Mouse (Mus musculus): ENCODE measurements around the gene Zfp444.
"Not testable (repeated sequence)": the region's sequence is repeated elsewhere in the genome, so short reads cannot be mapped to it uniquely, and the experiment has no call there.

Zfp444 gene

GRCm38 (mm10) chr7:6162172-6162571, 9.9 kb upstream of the Zfp444 start:
- no peak for DNase-seq (ENCODE audit: low read depth)

GRCm38 (mm10) chr7:6164671-6165070, 7.4 kb upstream of the Zfp444 start:
- DNase-seq (ENCODE audit: low read depth): no peak

GRCm38 (mm10) chr7:6169403-6169802, 2.6 kb upstream of the Zfp444 start:
- no peak for DNase-seq (ENCODE audit: low read depth)

GRCm38 (mm10) chr7:6170391-6170790, 1.6 kb upstream of the Zfp444 start:
- DNase-seq (ENCODE audit: low read depth): no peak

GRCm38 (mm10) chr7:6170871-6171270, 1.2 kb upstream of the Zfp444 start:
- DNase-seq (ENCODE audit: low read depth): no peak

- DNase-seq (ENCODE audit: low read depth): peak; percentile 52
These were observed 501 bp upstream of the Zfp444 start for GRCm38 (mm10) chr7:6171444-6172005.

- DNase-seq (ENCODE audit: low read depth): peak; percentile 27
These were observed 733 bp downstream of the Zfp444 start for GRCm38 (mm10) chr7:6172674-6173244.

- no peak for DNase-seq (ENCODE audit: low read depth)
These were observed 1.8 kb downstream of the Zfp444 start for GRCm38 (mm10) chr7:6173872-6174271.

GRCm38 (mm10) chr7:6174365-6174987, 2.5 kb downstream of the Zfp444 start:
- DNase-seq (ENCODE audit: low read depth): not testable (repeated sequence)

- DNase-seq (ENCODE audit: low read depth): no peak
These were observed 7.0 kb downstream of the Zfp444 start for GRCm38 (mm10) chr7:6179013-6179412.

- no peak for DNase-seq (ENCODE audit: low read depth)
These were observed 10.9 kb downstream of the Zfp444 start for GRCm38 (mm10) chr7:6182882-6183281.

- no peak for DNase-seq (ENCODE audit: low read depth)
These were observed 11.8 kb downstream of the Zfp444 start for GRCm38 (mm10) chr7:6183802-6184201.

- no peak for DNase-seq (ENCODE audit: low read depth)
These were observed 12.5 kb downstream of the Zfp444 start for GRCm38 (mm10) chr7:6184521-6184920.

GRCm38 (mm10) chr7:6185391-6185790, 13.4 kb downstream of the Zfp444 start:
- DNase-seq (ENCODE audit: low read depth): no peak

- no peak for DNase-seq (ENCODE audit: low read depth)
These were observed 14.2 kb downstream of the Zfp444 start for GRCm38 (mm10) chr7:6186176-6186575.

- DNase-seq (ENCODE audit: low read depth): no peak
These were observed 14.7 kb downstream of the Zfp444 start for GRCm38 (mm10) chr7:6186756-6187155.

- no peak for DNase-seq (ENCODE audit: low read depth)
These were observed 17.5 kb downstream of the Zfp444 start for GRCm38 (mm10) chr7:6189542-6189941.

GRCm38 (mm10) chr7:6191376-6191775, 19.4 kb downstream of the Zfp444 start:
- DNase-seq (ENCODE audit: low read depth): peak; percentile 72

- no peak for DNase-seq (ENCODE audit: low read depth)
These were observed 22.1 kb downstream of the Zfp444 start for GRCm38 (mm10) chr7:6194129-6194528.

- DNase-seq (ENCODE audit: low read depth): no peak
These were observed 23.8 kb downstream of the Zfp444 start for GRCm38 (mm10) chr7:6195777-6196176.

- no peak for DNase-seq (ENCODE audit: low read depth)
These were observed 24.8 kb downstream of the Zfp444 start, which contains the start of gene Galp for GRCm38 (mm10) chr7:6196790-6197189. Gene Galp (plus strand): TSS chr7:6197090.

- DNase-seq (ENCODE audit: low read depth): no peak
These were observed 32.2 kb downstream of the Zfp444 start for GRCm38 (mm10) chr7:6204200-6204599.

GRCm38 (mm10) chr7:6213144-6213543, 41.1 kb downstream of the Zfp444 start:
- no peak for DNase-seq (ENCODE audit: low read depth)

GRCm38 (mm10) chr7:6214691-6215090, 42.7 kb downstream of the Zfp444 start:
- DNase-seq (ENCODE audit: low read depth): not testable (repeated sequence)
